Mouse (Mus musculus) naive thymus-derived CD4-positive, alpha-beta T cell, adult 5 months (primary cell): ENCODE measurements around the gene Tnc. TPM values are rescaled to one million over a fixed set of nuclear protein-coding genes. Genes with fewer than 3 reads are reported as not detected.

Source experiments
- polyA plus RNA-seq: library from polyadenylated mRNA; unstranded; fragments of 100-300 nt; shearing (Covaris generic); gene quantifications from one replicate; pipeline ENCODE4 v1.2.1, GENCODE M21; 2017

Tnc gene
- polyA plus RNA-seq: not detected

DNA sequence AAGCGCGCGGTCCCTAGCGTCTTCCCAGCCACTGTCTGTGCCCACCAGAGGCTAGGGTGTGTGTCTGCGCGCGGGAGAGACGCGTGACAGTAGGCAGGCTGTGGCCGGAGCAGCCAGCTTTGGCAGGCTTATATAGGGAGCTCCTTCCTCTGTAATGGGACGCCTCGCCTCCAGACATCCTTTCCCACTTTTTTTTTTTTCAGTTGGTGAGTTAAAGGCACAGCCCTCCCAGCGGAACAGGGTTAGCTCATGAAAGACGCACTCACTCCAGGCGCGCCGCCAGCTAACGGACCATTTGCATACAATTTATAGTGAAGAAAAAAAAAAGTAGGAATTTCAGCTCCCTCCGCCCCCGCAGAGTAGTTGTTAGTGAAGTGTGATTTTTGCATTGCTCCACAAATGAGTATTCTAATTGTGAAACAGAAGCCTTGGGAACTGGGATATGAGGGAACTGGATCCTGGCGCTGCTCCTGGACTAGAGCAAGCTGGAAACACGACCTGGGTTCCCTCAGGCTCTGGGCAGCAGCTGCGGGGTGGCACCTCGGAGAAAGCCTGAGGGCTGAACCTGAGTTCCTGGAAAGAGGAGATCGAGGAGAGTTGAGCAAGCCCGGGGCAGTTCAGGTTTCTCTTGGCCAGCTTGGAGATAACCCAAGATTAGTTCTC is at the start of gene Tnc:
Gene Tnc, minus strand, starts transcription at position 185 of the 663 bp plus-strand sequence.

Other genes starting within 250 kb of the Tnc start
- gene Tnfsf8, start 185.7 kb downstream of the Tnc start, polyA plus RNA-seq: 24.9 TPM